Mouse (Mus musculus): ENCODE measurements around the gene Kcna7. TPM values are rescaled to one million over a fixed set of nuclear protein-coding genes. Genes with fewer than 3 reads are reported as not detected.
A peak's percentile ranks its signal among the peaks of the same experiment; 100 is the strongest.

The Kcna7 gene
- polyA plus RNA-seq, 1 experiment from 2014 or later: not detected

GRCm38 (mm10) chr7:45413864-45414739 lies 8.6 kb downstream of the Kcna7 start:
- Histone ChIP-seq H3K9ac (peak overlapping the region; percentile 43), H3K27me3 (peaks cover 96% of the 10 kb centered on the region), H3K4me1 (replicated peaks) (peaks cover 18% of the 10 kb centered on the region), H3K36me3 (no peaks in the 10 kb centered on the region), H3K9me3 (no peaks in the 10 kb centered on the region), H3K4me3 (peak overlapping the region; percentile 49), H3K4me2 (peak overlapping the region; percentile 85), H3K27ac (replicated peaks) (no peak overlapping the region)
- 2% methylated on average over 26 of the region's 27 CpGs for WGBS
- ATAC-seq (ENCODE audit: low FRiP score, low read depth): peak; percentile 29; the same call in 1 of the 2 replicates

GRCm38 (mm10) chr7:45414740-45415224 lies 9.3 kb downstream of the Kcna7 start:
- H3K4me3 ChIP-seq: no peak overlapping the region
- no peak overlapping the region for H3K4me2 ChIP-seq
- no peak for ATAC-seq (ENCODE audit: low FRiP score, low read depth)
- peaks cover 18% of the 10 kb centered on the region for H3K4me1 ChIP-seq (replicated peaks)
- H3K9ac ChIP-seq: no peak overlapping the region
- WGBS: 43% methylated on average over 12 of the region's 12 CpGs
- H3K9me3 ChIP-seq: no peaks in the 10 kb centered on the region
- no peak overlapping the region for H3K27ac ChIP-seq (replicated peaks)
- no peaks in the 10 kb centered on the region for H3K36me3 ChIP-seq
- H3K27me3 ChIP-seq: peaks cover 96% of the 10 kb centered on the region

- no peak for ATAC-seq (ENCODE audit: low FRiP score, low read depth)
- Histone ChIP-seq H3K4me3 (peak overlapping the region; percentile 16), H3K36me3 (no peaks in the 10 kb centered on the region), H3K27ac (replicated peaks) (no peak overlapping the region), H3K4me2 (peak overlapping the region; percentile 26), H3K9me3 (no peaks in the 10 kb centered on the region), H3K9ac (no peak overlapping the region), H3K4me1 (replicated peaks) (peaks cover 18% of the 10 kb centered on the region), H3K27me3 (peaks cover 96% of the 10 kb centered on the region)
- 12% methylated on average over 37 of the region's 37 CpGs for WGBS
Observed at GRCm38 (mm10) chr7:45415636-45416035, 10.2 kb downstream of the Kcna7 start.

GRCm38 (mm10) chr7:45417962-45418492 lies 12.6 kb downstream of the Kcna7 start:
- no peak overlapping the region for H3K27ac ChIP-seq (replicated peaks)
- ATAC-seq (ENCODE audit: low FRiP score, low read depth): no peak
- no peak overlapping the region for H3K4me2 ChIP-seq
- H3K36me3 ChIP-seq: peaks cover 20% of the 10 kb centered on the region
- no peaks in the 10 kb centered on the region for H3K9me3 ChIP-seq
- 13% methylated on average over 13 of the region's 13 CpGs for WGBS
- H3K4me3 ChIP-seq: no peak overlapping the region
- H3K9ac ChIP-seq: no peak overlapping the region
- H3K27me3 ChIP-seq: peaks cover 86% of the 10 kb centered on the region
- peaks cover 18% of the 10 kb centered on the region for H3K4me1 ChIP-seq (replicated peaks)

GRCm38 (mm10) chr7:45419859-45420614 lies 14.6 kb downstream of the Kcna7 start:
- Histone ChIP-seq H3K36me3 (peaks cover 40% of the 10 kb centered on the region), H3K27me3 (peaks cover 66% of the 10 kb centered on the region), H3K4me1 (replicated peaks) (peaks cover 4% of the 10 kb centered on the region; the same call in 1 of the 2 replicates), H3K9ac (no peak overlapping the region), H3K27ac (replicated peaks) (no peak overlapping the region), H3K9me3 (no peaks in the 10 kb centered on the region), H3K4me3 (no peak overlapping the region), H3K4me2 (no peak overlapping the region)
- WGBS: 17% methylated on average over 27 of the region's 27 CpGs
- no peak for ATAC-seq (ENCODE audit: low FRiP score, low read depth)

GRCm38 (mm10) chr7:45420615-45420919 lies 15.1 kb downstream of the Kcna7 start, which contains the start of gene Lhb:
Lhb (plus strand) TSS chr7:45420820.
- ATAC-seq (ENCODE audit: low FRiP score, low read depth): no peak
- Histone ChIP-seq H3K4me1 (replicated peaks) (peaks cover 1% of the 10 kb centered on the region; the same call in 1 of the 2 replicates), H3K4me3 (no peak within 1 kb of the TSS), H3K27ac (replicated peaks) (no peak within 1 kb of the TSS), H3K9me3 (no peaks in the 10 kb centered on the region), H3K9ac (no peak within 1 kb of the TSS), H3K27me3 (peaks cover 61% of the 10 kb centered on the region), H3K36me3 (peaks cover 42% of the 10 kb centered on the region), H3K4me2 (no peak within 1 kb of the TSS)
- WGBS: 65% methylated on average over 6 of the region's 6 CpGs

GRCm38 (mm10) chr7:45421194-45421593 lies 15.7 kb downstream of the Kcna7 start:
- no peaks in the 10 kb centered on the region for H3K9me3 ChIP-seq
- no peak for ATAC-seq (ENCODE audit: low FRiP score, low read depth)
- H3K27ac ChIP-seq (replicated peaks): no peak overlapping the region
- WGBS: 88% methylated on average over 14 of the region's 14 CpGs
- no peak overlapping the region for H3K9ac ChIP-seq
- H3K36me3 ChIP-seq: peaks cover 42% of the 10 kb centered on the region
- peaks cover 54% of the 10 kb centered on the region for H3K27me3 ChIP-seq
- H3K4me3 ChIP-seq: no peak overlapping the region
- no peaks in the 10 kb centered on the region for H3K4me1 ChIP-seq (replicated peaks)
- no peak overlapping the region for H3K4me2 ChIP-seq

GRCm38 (mm10) chr7:45426556-45426955 lies 21.1 kb downstream of the Kcna7 start:
- no peak for ATAC-seq (ENCODE audit: low FRiP score, low read depth)
- H3K4me2 ChIP-seq: no peak overlapping the region
- no peaks in the 10 kb centered on the region for H3K9me3 ChIP-seq
- peaks cover 62% of the 10 kb centered on the region for H3K36me3 ChIP-seq
- no peak overlapping the region for H3K9ac ChIP-seq
- no peaks in the 10 kb centered on the region for H3K4me1 ChIP-seq (replicated peaks)
- H3K27ac ChIP-seq (replicated peaks): no peak overlapping the region
- H3K27me3 ChIP-seq: peaks cover under 1% of the 10 kb centered on the region; the same call in 1 of the 2 replicates
- no peak overlapping the region for H3K4me3 ChIP-seq
- 93% methylated on average over 8 of the region's 8 CpGs for WGBS

- peaks cover 43% of the 10 kb centered on the region for H3K4me1 ChIP-seq (replicated peaks)
- H3K4me2 ChIP-seq: peak overlapping the region; percentile 77
- WGBS: 1% methylated on average over 7 of the region's 7 CpGs
- H3K4me3 ChIP-seq: peak overlapping the region; percentile 85
- ATAC-seq (ENCODE audit: low FRiP score, low read depth): no peak
- H3K27ac ChIP-seq (replicated peaks): peak overlapping the region; percentile 90
- peak overlapping the region; percentile 82 for H3K9ac ChIP-seq
- peaks cover 6% of the 10 kb centered on the region for H3K36me3 ChIP-seq
- no peaks in the 10 kb centered on the region for H3K27me3 ChIP-seq
- H3K9me3 ChIP-seq: no peaks in the 10 kb centered on the region
Observed at GRCm38 (mm10) chr7:45433835-45434202, 28.4 kb downstream of the Kcna7 start.

GRCm38 (mm10) chr7:45434203-45435015 lies 29.0 kb downstream of the Kcna7 start, which contains the start of gene Gys1:
Gys1 (plus strand) TSS chr7:45434844.
- peak; percentile 97 for ATAC-seq (ENCODE audit: low FRiP score, low read depth)
- Histone ChIP-seq H3K4me1 (replicated peaks) (peaks cover 43% of the 10 kb centered on the region), H3K9me3 (no peaks in the 10 kb centered on the region), H3K4me3 (peak within 1 kb of the TSS; percentile 85), H3K27ac (replicated peaks) (peak within 1 kb of the TSS; percentile 90), H3K4me2 (peak within 1 kb of the TSS; percentile 77), H3K27me3 (no peaks in the 10 kb centered on the region), H3K36me3 (no peaks in the 10 kb centered on the region; the same call in 1 of the 2 replicates), H3K9ac (peak within 1 kb of the TSS; percentile 82)
- under 1% methylated on average over 45 of the region's 45 CpGs for WGBS

GRCm38 (mm10) chr7:45435038-45435437 lies 29.6 kb downstream of the Kcna7 start:
- H3K4me1 ChIP-seq (replicated peaks): peaks cover 43% of the 10 kb centered on the region
- H3K9me3 ChIP-seq: no peaks in the 10 kb centered on the region
- peak overlapping the region; percentile 64 for H3K9ac ChIP-seq
- peak overlapping the region; percentile 85 for H3K4me3 ChIP-seq
- no peaks in the 10 kb centered on the region for H3K27me3 ChIP-seq
- 0 out of 2 replicates have a peak, but pooled peaks have one; percentile 19 for ATAC-seq (ENCODE audit: low FRiP score, low read depth)
- 3% methylated on average over 16 of the region's 16 CpGs for WGBS
- peak overlapping the region; percentile 77 for H3K4me2 ChIP-seq
- peak overlapping the region; percentile 72 for H3K27ac ChIP-seq (replicated peaks)
- peaks cover 4% of the 10 kb centered on the region; the same call in 1 of the 2 replicates for H3K36me3 ChIP-seq
